Mouse (Mus musculus) embryonic fibroblast, embryonic 13.5 days (primary cell): ENCODE results near the gene Prrx2. TPM values are rescaled to one million over a fixed set of nuclear protein-coding genes. Genes with fewer than 3 reads are reported as not detected.

ENCODE experiments used
- H3K27ac ChIP-seq: 2 replicates; pipeline ENCODE4 v1.5.1; 2012; ENCODE audit warnings: low read length, control low read depth, inconsistent platforms; ENCODE audit not compliant: insufficient read depth
- H3K4me1 ChIP-seq: 2 replicates; pipeline ENCODE4 v1.6.1; 2011; ENCODE audit warnings: low read length; ENCODE audit not compliant: control insufficient read depth, insufficient read depth
- H3K4me3 ChIP-seq: 2 replicates; pipeline ENCODE4 v1.5.1; 2011; ENCODE audit warnings: mild to moderate bottlenecking, control low read depth, low read length; ENCODE audit not compliant: insufficient read depth
- CTCF ChIP-seq: IDR thresholded peaks from 2 replicates; pipeline ENCODE4 v1.5.1; 2011; ENCODE audit warnings: mild to moderate bottlenecking, control low read depth, low read length, moderate library complexity, borderline replicate concordance; ENCODE audit not compliant: insufficient read depth
- POLR2A ChIP-seq: IDR thresholded peaks from 2 replicates; pipeline ENCODE4 v1.6.1; 2011; ENCODE audit warnings: low read depth, mild to moderate bottlenecking, control low read depth, low read length, moderate library complexity
- polyA plus RNA-seq: library from polyadenylated mRNA; stranded (reverse); fragments of >200 nt; gene quantifications from 2 replicates; pipeline ENCODE4 v1.2.4, GENCODE M21; 2011; ENCODE audit warnings: low read depth; ENCODE audit not compliant: missing spikeins, insufficient read length

Prrx2 gene
- polyA plus RNA-seq, 1 experiment: 154 TPM

GRCm38 (mm10) chr2:30917649-30918048, 82.9 kb downstream of the Prrx2 start:
- no peak for TF ChIP-seq POLR2A
- TF ChIP-seq CTCF: no peak
- Histone ChIP-seq H3K4me1 (peaks cover 10% of the 10 kb centered on the region), H3K4me3 (no peak overlapping the region), H3K27ac (no peak overlapping the region)

- peaks cover 10% of the 10 kb centered on the region for H3K4me1 ChIP-seq
- TF ChIP-seq CTCF (no peak), POLR2A (no peak)
- H3K4me3 ChIP-seq: no peak overlapping the region
- H3K27ac ChIP-seq: 0 out of 2 replicates have a peak overlapping the region, but pooled peaks have one; percentile 0
Observed at GRCm38 (mm10) chr2:30918126-30918525, 83.4 kb downstream of the Prrx2 start.

DNA sequence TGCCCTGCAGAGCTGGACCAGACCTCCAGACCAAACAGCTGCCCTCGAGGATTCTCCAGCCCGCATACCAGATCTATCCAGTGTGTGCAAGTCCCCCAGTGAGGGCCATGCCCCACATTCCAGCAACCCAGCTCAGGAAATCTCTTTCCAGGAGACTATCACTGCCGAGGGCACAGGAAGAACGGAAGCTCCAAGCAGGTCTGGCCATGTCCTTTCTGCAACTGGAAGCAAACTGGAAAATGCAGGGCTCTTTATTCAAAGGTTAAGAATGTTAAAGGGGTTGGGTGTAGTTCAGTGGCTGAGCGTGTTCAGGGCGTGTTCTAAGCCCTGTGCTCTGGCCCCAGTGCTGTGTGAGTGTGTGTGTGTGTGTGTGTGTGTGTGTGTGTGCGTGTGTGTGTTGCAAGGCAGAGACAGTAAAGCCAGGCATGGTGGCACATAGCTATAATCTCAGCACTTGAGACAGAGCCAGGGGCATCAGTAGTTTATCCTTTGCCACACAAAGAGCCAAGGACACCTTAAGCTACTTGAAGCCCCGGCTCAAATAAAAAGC, 84.1 kb downstream of the Prrx2 start:
- TF ChIP-seq CTCF (no peak), POLR2A (no peak)
- peaks cover 10% of the 10 kb centered on the region for H3K4me1 ChIP-seq
- H3K27ac ChIP-seq: peak overlapping the region; percentile 15
- H3K4me3 ChIP-seq: no peak overlapping the region

DNA sequence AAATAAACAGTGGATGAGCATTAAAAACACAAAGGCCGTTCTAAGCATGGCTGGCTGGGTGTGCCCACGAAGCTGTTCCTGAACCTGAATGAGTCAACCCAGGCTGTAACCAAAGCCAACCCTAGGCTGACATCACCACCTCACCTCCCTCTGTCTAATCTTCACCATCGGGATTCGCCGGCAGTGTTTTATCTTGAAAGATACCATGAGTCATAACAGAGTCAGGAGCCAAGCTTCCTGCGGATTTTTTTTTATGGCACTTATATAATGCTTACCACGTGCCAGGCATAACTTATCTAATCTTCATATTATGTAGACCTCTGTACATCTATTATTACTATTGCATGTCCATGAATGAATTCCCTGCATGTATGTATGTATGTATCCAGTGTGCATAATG, 85.4 kb downstream of the Prrx2 start:
- TF ChIP-seq POLR2A (no peak), CTCF (no peak)
- Histone ChIP-seq H3K27ac (0 out of 2 replicates have a peak overlapping the region, but pooled peaks have one; percentile 48), H3K4me1 (peaks cover 10% of the 10 kb centered on the region), H3K4me3 (no peak overlapping the region)

- no peak overlapping the region for H3K4me3 ChIP-seq
- TF ChIP-seq CTCF (no peak), POLR2A (no peak)
- no peak overlapping the region for H3K27ac ChIP-seq
- H3K4me1 ChIP-seq: peaks cover 12% of the 10 kb centered on the region
Observed at GRCm38 (mm10) chr2:30923099-30923498, 88.3 kb downstream of the Prrx2 start.

DNA sequence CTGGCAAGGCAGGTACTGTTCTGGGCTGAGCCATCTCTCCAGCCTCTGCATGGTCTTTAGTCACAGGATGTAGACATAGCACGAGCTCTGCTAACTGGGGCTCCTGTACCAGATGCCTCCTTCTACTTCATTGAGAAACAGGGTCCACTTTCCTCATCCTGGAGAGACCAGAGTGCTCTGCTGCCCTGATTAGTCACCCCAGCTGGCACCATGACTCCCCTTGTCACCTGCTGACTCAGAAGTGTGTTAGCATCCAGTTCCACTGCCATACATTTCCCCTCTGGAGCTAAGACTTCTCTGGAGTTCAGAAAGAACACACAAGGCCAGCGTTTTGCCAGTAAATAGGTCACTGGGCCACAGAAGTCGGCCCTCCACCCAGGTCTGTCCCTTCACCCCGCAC, 90.4 kb downstream of the Prrx2 start:
- Histone ChIP-seq H3K4me1 (peaks cover 2% of the 10 kb centered on the region), H3K4me3 (no peak overlapping the region), H3K27ac (no peak overlapping the region)
- no peak for TF ChIP-seq POLR2A
- TF ChIP-seq CTCF: no peak

DNA sequence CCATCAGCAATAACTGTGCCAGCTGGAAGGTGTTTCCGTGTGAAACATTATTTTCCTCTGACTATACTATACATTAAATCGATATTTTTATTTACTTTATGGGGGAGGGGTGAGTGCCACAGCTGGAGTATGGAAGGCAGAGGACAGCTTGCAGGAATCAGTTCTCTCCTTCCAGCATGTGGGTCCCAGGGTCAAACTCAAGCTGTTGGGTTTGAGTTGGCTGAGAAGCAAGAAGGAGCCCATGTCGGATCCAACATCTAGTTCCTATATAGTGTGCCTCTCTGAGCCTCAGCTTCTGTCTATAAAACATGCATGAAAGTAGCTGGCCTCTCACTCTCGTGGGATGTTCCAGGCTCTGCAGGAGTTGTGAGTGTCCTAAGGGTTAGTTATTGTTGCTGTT, 91.6 kb downstream of the Prrx2 start:
- H3K4me1 ChIP-seq: peaks cover 2% of the 10 kb centered on the region; the same call in 1 of the 2 replicates
- no peak overlapping the region for H3K4me3 ChIP-seq
- TF ChIP-seq POLR2A: no peak
- TF ChIP-seq CTCF: no peak
- no peak overlapping the region for H3K27ac ChIP-seq

GRCm38 (mm10) chr2:30927151-30927781, 92.5 kb downstream of the Prrx2 start:
- Histone ChIP-seq H3K4me1 (peaks cover 2% of the 10 kb centered on the region; the same call in 1 of the 2 replicates), H3K27ac (peak overlapping the region; percentile 32; the same call in 1 of the 2 replicates), H3K4me3 (no peak overlapping the region)
- TF ChIP-seq CTCF: no peak
- no peak for TF ChIP-seq POLR2A

- H3K27ac ChIP-seq: peak overlapping the region; percentile 32; the same call in 1 of the 2 replicates
- peak; percentile 59; the same call in 1 of the 2 replicates for TF ChIP-seq CTCF
- TF ChIP-seq POLR2A: no peak
- H3K4me3 ChIP-seq: no peak overlapping the region
- peaks cover 2% of the 10 kb centered on the region; the same call in 1 of the 2 replicates for H3K4me1 ChIP-seq
Observed at GRCm38 (mm10) chr2:30927844-30928628, 93.3 kb downstream of the Prrx2 start.
